8 mouse cellular contexts compared by ENCODE assay signal in genomic region chr5:107867970-107868904, GRCm38 (mm10). TPM values are rescaled to one million over a fixed set of nuclear protein-coding genes. Genes with fewer than 3 reads are reported as not detected.
A peak's percentile ranks its signal among the peaks of the same experiment; 100 is the strongest.
DNase-seq lines count a peak whose midpoint lies in the region; ATAC-seq lines count a peak whose summit lies in the region.

No protein-coding gene starts in this region.

- no peaks in the 10 kb centered on the region for H3K36me3 ChIP-seq in hindbrain, embryonic 11.5 days (ENCODE audit: control insufficient read depth, insufficient read depth, low read length)

- peak; percentile 73 for DNase-seq in NIH3T3 (ENCODE audit: low read depth)
- peak; percentile 45 for DNase-seq in cerebellum, adult 9-10 months
- DNase-seq in forelimb bud, embryonic 11.5 days (ENCODE audit: low read depth, low spot score), result peak; percentile 51
- DNase-seq in hindbrain, embryonic 11.5 days (ENCODE audit: low spot score), result peak; percentile 68
- peak; percentile 54 to 55 for DNase-seq in left cerebral cortex, postnatal 36 days (ENCODE audit: low spot score in 2 of 2)
- peak; percentile 37 for DNase-seq in right cerebral cortex, postnatal 14 days
- DNase-seq in yolk sac, embryonic 10.5 days (ENCODE audit: low spot score), result peak; percentile 71

- no peaks in the 10 kb centered on the region for H3K4me1 ChIP-seq in hindbrain, embryonic 11.5 days (replicated peaks; ENCODE audit: control insufficient read depth, insufficient read depth, low read length)

- peak overlapping the region; percentile 91 for H3K9ac ChIP-seq in hindbrain, embryonic 11.5 days (ENCODE audit: low read depth, low read length)

- ATAC-seq in hindbrain, embryonic 11.5 days (ENCODE audit: low FRiP score), result peak; percentile 81
- peak; percentile 70 for ATAC-seq in megakaryocyte-erythroid progenitor cell, adult 5-6 weeks (replicated peaks; ENCODE audit: low FRiP score, low TSS enrichment, poor library complexity, severe bottlenecking)

- WGBS in hindbrain, embryonic 11.5 days, result 1% methylated on average over 41 of the region's 82 CpGs

- peak overlapping the region; percentile 85 for H3K4me3 ChIP-seq in hindbrain, embryonic 11.5 days (ENCODE audit: low read depth, low read length)

- no peaks in the 10 kb centered on the region for H3K27me3 ChIP-seq in hindbrain, embryonic 11.5 days (ENCODE audit: control insufficient read depth, insufficient read depth, low read length)

- H3K27ac ChIP-seq in hindbrain, embryonic 11.5 days (ENCODE audit: low read depth, low read length), result peak overlapping the region; percentile 94

- intact Hi-C loops in left cerebral cortex, postnatal 36 days (cut with DNase I), result loop anchor here (2.0 kb wide), 1 partner anchor 33 kb away; the partner anchor contains the start of gene Rpl5

- no peaks in the 10 kb centered on the region for H3K9me3 ChIP-seq in hindbrain, embryonic 11.5 days (ENCODE audit: control insufficient read depth, low read length)

- peak overlapping the region; percentile 74 for H3K4me2 ChIP-seq in hindbrain, embryonic 11.5 days (replicated peaks; ENCODE audit: low read depth, low read length)

RNA-seq across cellular contexts. Expression of gene Evi5, which starts 6.7 kb away (rescaled TPM):
- polyA plus RNA-seq in hindbrain, embryonic 11.5 days (2014; fragmentation: Nextera tagmentation; extraction: Ambion mirVana), result 48.5 and 59.5 TPM in 2 replicates
- total RNA-seq in left cerebral cortex, postnatal 36 days (2021), result 10 to 100 TPM; 73.4 to 88.4 TPM
- total RNA-seq in megakaryocyte-erythroid progenitor cell, adult 5-6 weeks (2014; fragmentation: Nextera tagmentation), result 24.7 and 26.1 TPM in 2 replicates
- total RNA-seq in megakaryocyte-erythroid progenitor cell, adult 5-6 weeks (2017), result 14.4 and 20.7 TPM in 2 replicates

RNA-seq across cellular contexts. Expression of gene Rpl5, which starts 32.1 kb away (rescaled TPM):
- 79.5 and 83.0 TPM in 2 replicates for polyA plus RNA-seq in hindbrain, embryonic 11.5 days (2014; fragmentation: Nextera tagmentation; extraction: Ambion mirVana)
- total RNA-seq in left cerebral cortex, postnatal 36 days (2021), result 10 to 100 TPM; 51.5 to 67.5 TPM
- 494 and 673 TPM in 2 replicates for total RNA-seq in megakaryocyte-erythroid progenitor cell, adult 5-6 weeks (2014; fragmentation: Nextera tagmentation)
- total RNA-seq in megakaryocyte-erythroid progenitor cell, adult 5-6 weeks (2017), result 307 and 371 TPM in 2 replicates

RNA-seq across cellular contexts. Expression of gene Ube2d2b, which starts 38.3 kb away (rescaled TPM):
- 0.46 TPM in 1 of 2 replicates, not detected in the other for polyA plus RNA-seq in hindbrain, embryonic 11.5 days (2014; fragmentation: Nextera tagmentation; extraction: Ambion mirVana)
- not detected for total RNA-seq in left cerebral cortex, postnatal 36 days (2021)
- total RNA-seq in megakaryocyte-erythroid progenitor cell, adult 5-6 weeks (2014; fragmentation: Nextera tagmentation), result not detected in 2 replicates
- not detected in 2 replicates for total RNA-seq in megakaryocyte-erythroid progenitor cell, adult 5-6 weeks (2017)

Comparison
In these comparisons a context has a peak if more than half of its experiments do, and no peak if none do; other contexts are left out.
1. Peak in every context shown above with its lines: DNase-seq, ATAC-seq, H3K4me3 ChIP-seq and H3K27ac ChIP-seq.
2. RNA of gene Rpl5, which starts 32.1 kb away (total RNA-seq): 307 to 673 TPM in megakaryocyte-erythroid progenitor cell, adult 5-6 weeks; 51.5 to 67.5 TPM in left cerebral cortex, postnatal 36 days; every median in the first group is over 4 times any median in the second.